Mouse (Mus musculus) testis, adult 2 months (tissue): ENCODE data around the gene Pard6b.

Source experiments
- CTCF ChIP-seq: fragments of 200-500 bp; IDR thresholded peaks from 2 replicates; pipeline ENCODE4 v1.5.1; 2012; ENCODE audit warnings: low read depth, mild to moderate bottlenecking, inconsistent platforms, low read length, moderate library complexity; ENCODE audit not compliant: control insufficient read depth, insufficient read depth, insufficient replicate concordance
- POLR2A ChIP-seq: fragments of 200-500 bp; IDR thresholded peaks from 2 replicates; pipeline ENCODE4 v1.6.1; 2012; ENCODE audit warnings: low read depth, mild to moderate bottlenecking, inconsistent platforms, low read length, moderate library complexity; ENCODE audit not compliant: control insufficient read depth

GRCm38 (mm10) chr2:168118456-168118855 is 37.7 kb downstream of the Pard6b start:
- TF ChIP-seq CTCF (no peak), POLR2A (no peak)
